Mouse (Mus musculus): ENCODE results near the gene Fank1.

- TF ChIP-seq CTCF (IDR thresholded peaks at IDR 0.05; ENCODE audit: control insufficient read depth, insufficient read depth, insufficient read length) (no peak), FOSL1 (IDR thresholded peaks at IDR 0.05; ENCODE audit: insufficient read depth, low read length, poor library complexity, severe bottlenecking) (no peak), MYOD1 (IDR thresholded peaks at IDR 0.05; ENCODE audit: control insufficient read depth, insufficient read length, low read depth) (no peak), USF1 (IDR thresholded peaks at IDR 0.05; ENCODE audit: low read depth) (no peak)
Observed at GRCm38 (mm10) chr7:133872701-133873100, 96.0 kb downstream of the Fank1 start.
